Mouse (Mus musculus): ENCODE results near the gene Plpp3. TPM values are rescaled to one million over a fixed set of nuclear protein-coding genes. Genes with fewer than 3 reads are reported as not detected.

Plpp3 gene
- polyA plus RNA-seq, 1 experiment from 2014 or later, result 73.5 TPM

DNA sequence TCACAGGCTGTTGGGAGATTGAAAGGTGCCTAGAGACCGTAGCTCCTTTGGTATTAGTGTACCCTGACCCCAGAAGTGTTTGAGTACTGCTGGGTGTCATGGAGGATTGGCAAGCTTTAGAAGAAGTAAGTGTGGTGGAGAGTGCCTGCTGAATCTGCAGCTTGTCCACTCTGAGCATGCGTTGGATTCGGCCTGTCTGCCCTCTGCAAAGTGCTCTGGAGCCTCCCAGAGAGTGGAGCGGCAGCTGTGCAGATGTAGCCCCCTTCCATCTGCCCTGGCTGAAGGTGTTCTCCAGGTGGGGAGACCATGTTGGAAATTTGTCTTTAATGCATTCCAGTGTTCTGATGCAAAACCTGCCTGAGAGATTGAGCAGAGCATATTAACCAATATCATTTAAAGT is 17.6 kb downstream of the Plpp3 start:
- Histone ChIP-seq H3K27ac (replicated peaks; ENCODE audit: low read depth, low read length) (no peak overlapping the region), H3K9me3 (replicated peaks; ENCODE audit: control insufficient read depth, low read length) (no peaks in the 10 kb centered on the region), H3K9ac (replicated peaks; ENCODE audit: low read length) (no peak overlapping the region), H3K4me1 (ENCODE audit: control insufficient read depth, insufficient read depth, low read length) (peaks cover 3% of the 10 kb centered on the region; the same call in 1 of the 2 replicates), H3K4me3 (ENCODE audit: low read depth, low read length) (no peak overlapping the region), H3K36me3 (replicated peaks; ENCODE audit: control insufficient read depth, insufficient read depth, low read depth, low read length) (peaks cover 5% of the 10 kb centered on the region), H3K27me3 (ENCODE audit: control insufficient read depth, insufficient read depth, low read length) (no peaks in the 10 kb centered on the region), H3K4me2 (ENCODE audit: low read depth, low read length) (no peak overlapping the region)
- DNase-seq (ENCODE audit: low spot score), result no peak
- 52% methylated on average over 4 of the region's 4 CpGs for WGBS
- no peak for ATAC-seq (replicated peaks; ENCODE audit: insufficient number of reproducible peaks, low FRiP score, low TSS enrichment, low read depth)

DNA sequence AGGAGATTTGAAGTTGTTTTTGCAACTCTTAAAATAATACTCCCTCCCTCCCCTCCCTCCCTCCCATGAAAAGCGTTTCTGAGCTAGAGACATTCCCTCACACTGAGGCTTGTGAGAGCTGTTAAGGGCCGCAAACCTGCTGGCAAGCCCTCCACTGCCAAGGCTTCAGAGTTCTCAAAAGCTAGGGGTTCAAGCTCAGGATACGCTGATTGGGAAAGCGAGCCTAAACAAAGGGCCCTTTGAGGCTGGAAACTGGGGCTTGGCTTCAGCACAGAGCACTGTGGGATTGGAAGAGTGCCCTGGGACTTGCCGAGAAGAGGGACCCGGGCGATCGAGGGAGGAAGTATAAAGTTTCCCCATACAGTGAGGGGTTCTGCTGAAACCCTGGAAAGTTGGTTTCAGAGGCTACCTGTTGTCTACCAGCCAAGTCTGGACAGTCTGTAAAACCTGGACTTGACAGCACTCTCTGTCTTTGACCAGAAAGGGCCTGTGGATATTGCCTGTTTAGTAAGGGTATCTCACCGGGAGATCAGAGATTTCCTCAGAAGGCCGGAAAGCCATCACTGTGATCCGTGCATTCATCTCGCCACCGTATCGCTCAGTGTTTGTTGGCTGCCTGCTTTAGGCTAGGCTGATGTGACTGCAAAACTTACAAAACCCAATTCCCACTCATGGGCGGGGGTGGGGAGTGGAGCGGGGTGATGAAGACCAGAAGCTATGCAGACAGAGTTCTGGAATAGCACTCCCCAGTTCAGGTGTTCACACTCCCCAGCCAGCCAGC is 18.3 kb downstream of the Plpp3 start:
- Histone ChIP-seq H3K9ac (replicated peaks; ENCODE audit: low read length) (0 out of 2 replicates have a peak overlapping the region, but pooled peaks have one; percentile 4), H3K4me1 (ENCODE audit: control insufficient read depth, insufficient read depth, low read length) (0 out of 2 replicates have a peak, but pooled peaks cover 3% of the 10 kb centered on the region), H3K27me3 (ENCODE audit: control insufficient read depth, insufficient read depth, low read length) (no peaks in the 10 kb centered on the region), H3K36me3 (replicated peaks; ENCODE audit: control insufficient read depth, insufficient read depth, low read depth, low read length) (peaks cover 5% of the 10 kb centered on the region), H3K4me2 (ENCODE audit: low read depth, low read length) (no peak overlapping the region), H3K27ac (replicated peaks; ENCODE audit: low read depth, low read length) (no peak overlapping the region), H3K9me3 (replicated peaks; ENCODE audit: control insufficient read depth, low read length) (no peaks in the 10 kb centered on the region), H3K4me3 (ENCODE audit: low read depth, low read length) (no peak overlapping the region)
- DNase-seq (ENCODE audit: low spot score), result peak; percentile 47
- 42% methylated on average over 16 of the region's 16 CpGs for WGBS
- ATAC-seq (replicated peaks; ENCODE audit: insufficient number of reproducible peaks, low FRiP score, low TSS enrichment, low read depth), result no peak

DNA sequence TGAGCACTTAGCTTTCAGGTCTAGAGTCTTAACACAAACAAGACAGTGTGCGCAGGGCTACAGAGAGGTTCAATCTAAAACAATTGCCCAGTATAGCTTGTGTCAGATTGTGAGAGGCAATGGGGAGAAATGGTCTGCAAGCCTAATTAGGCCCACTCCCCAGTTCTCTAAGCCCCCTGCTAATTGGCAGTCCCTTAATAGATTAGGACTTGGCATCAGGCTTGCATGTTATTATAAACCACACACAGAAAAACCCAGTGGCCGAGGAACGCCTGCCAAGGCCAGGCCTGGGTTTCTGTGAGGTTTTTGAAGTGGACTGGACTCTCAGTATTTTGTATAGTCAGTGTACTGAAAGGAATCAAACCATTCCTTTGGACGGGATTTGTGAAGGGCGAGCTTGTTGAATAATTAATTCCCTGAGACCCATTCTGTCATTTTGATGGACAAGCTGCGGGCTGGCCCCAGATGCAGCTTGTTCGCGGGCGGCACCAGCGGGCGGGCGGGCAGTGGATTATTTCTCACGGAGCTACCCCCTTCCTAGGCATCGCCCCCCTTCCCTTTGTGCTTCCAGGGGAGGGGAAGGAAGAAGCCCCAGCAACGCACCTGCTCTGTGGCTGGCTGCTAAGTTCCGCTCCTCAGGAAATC is 24.0 kb downstream of the Plpp3 start:
- WGBS, result 31% methylated on average over 16 of the region's 16 CpGs
- no peak overlapping the region for H3K4me3 ChIP-seq (ENCODE audit: low read depth, low read length)
- ATAC-seq (replicated peaks; ENCODE audit: insufficient number of reproducible peaks, low FRiP score, low TSS enrichment, low read depth) (peak; percentile 60; the same call in 1 of the 2 replicates), DNase-seq (ENCODE audit: low spot score) (no peak)
- no peaks in the 10 kb centered on the region; the same call in 1 of the 2 replicates for H3K36me3 ChIP-seq (replicated peaks; ENCODE audit: control insufficient read depth, insufficient read depth, low read depth, low read length)
- H3K27ac ChIP-seq (replicated peaks; ENCODE audit: low read depth, low read length), result no peak overlapping the region
- H3K27me3 ChIP-seq (ENCODE audit: control insufficient read depth, insufficient read depth, low read length), result no peaks in the 10 kb centered on the region
- no peak overlapping the region; the same call in 1 of the 2 replicates for H3K4me2 ChIP-seq (ENCODE audit: low read depth, low read length)
- no peak overlapping the region for H3K9ac ChIP-seq (replicated peaks; ENCODE audit: low read length)
- no peaks in the 10 kb centered on the region for H3K4me1 ChIP-seq (ENCODE audit: control insufficient read depth, insufficient read depth, low read length)
- H3K9me3 ChIP-seq (replicated peaks; ENCODE audit: control insufficient read depth, low read length), result no peaks in the 10 kb centered on the region

DNA sequence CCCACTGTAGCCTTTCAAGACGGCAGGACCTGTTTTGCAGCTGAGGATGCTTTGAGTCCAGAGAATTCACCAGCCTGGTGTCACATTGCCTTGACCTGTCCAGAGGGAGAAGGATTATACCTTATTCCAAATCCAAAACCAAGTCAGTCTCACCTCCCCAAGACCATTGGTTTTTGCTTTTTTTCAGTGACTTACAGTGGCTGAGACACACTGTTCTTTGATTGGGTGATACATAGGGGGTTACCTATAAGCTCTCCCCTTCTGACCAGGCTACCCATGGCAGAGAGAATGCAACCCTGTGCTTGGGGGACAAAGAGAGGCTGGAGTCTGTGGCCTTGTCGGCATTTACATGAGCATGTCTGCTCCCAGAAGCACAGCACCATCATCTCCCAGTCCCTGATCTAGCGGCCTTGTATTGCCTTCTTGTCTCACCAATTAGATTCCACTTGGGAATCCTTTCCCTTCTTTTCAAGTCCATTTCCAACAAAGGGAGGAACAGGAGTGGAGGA is 24.6 kb downstream of the Plpp3 start:
- Histone ChIP-seq H3K4me2 (ENCODE audit: low read depth, low read length) (no peak overlapping the region; the same call in 1 of the 2 replicates), H3K27me3 (ENCODE audit: control insufficient read depth, insufficient read depth, low read length) (no peaks in the 10 kb centered on the region), H3K9ac (replicated peaks; ENCODE audit: low read length) (no peak overlapping the region), H3K4me1 (ENCODE audit: control insufficient read depth, insufficient read depth, low read length) (no peaks in the 10 kb centered on the region), H3K36me3 (replicated peaks; ENCODE audit: control insufficient read depth, insufficient read depth, low read depth, low read length) (no peaks in the 10 kb centered on the region; the same call in 1 of the 2 replicates), H3K4me3 (ENCODE audit: low read depth, low read length) (no peak overlapping the region), H3K9me3 (replicated peaks; ENCODE audit: control insufficient read depth, low read length) (no peaks in the 10 kb centered on the region), H3K27ac (replicated peaks; ENCODE audit: low read depth, low read length) (no peak overlapping the region; the same call in 1 of the 2 replicates)
- ATAC-seq (replicated peaks; ENCODE audit: insufficient number of reproducible peaks, low FRiP score, low TSS enrichment, low read depth) (no peak), DNase-seq (ENCODE audit: low spot score) (no peak)
- 32% methylated on average over 3 of the region's 3 CpGs for WGBS

DNA sequence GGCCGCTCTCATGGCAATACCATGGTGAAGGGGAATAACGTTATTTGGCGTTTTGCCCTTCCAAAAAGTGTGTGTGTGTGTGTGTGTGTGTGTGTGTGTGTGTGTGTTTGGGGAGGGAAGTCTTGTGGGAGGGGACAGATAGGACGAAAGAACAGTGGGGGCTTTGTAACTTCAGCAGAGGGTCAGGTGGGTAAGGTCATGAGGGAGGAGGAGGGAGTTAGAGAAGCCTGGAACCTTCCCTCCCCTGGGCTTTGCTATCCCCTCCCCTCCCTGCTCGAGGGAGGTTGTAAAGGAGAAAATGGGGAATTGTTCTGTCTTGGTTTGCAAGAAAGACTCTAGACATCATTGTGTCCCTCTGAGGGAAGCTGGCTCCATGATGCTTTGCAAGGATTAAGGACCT is 25.1 kb downstream of the Plpp3 start:
- no peak overlapping the region for H3K4me2 ChIP-seq (ENCODE audit: low read depth, low read length)
- no peak overlapping the region for H3K9ac ChIP-seq (replicated peaks; ENCODE audit: low read length)
- H3K4me3 ChIP-seq (ENCODE audit: low read depth, low read length), result no peak overlapping the region
- H3K4me1 ChIP-seq (ENCODE audit: control insufficient read depth, insufficient read depth, low read length), result no peaks in the 10 kb centered on the region
- 41% methylated on average over 5 of the region's 5 CpGs for WGBS
- no peaks in the 10 kb centered on the region for H3K9me3 ChIP-seq (replicated peaks; ENCODE audit: control insufficient read depth, low read length)
- H3K36me3 ChIP-seq (replicated peaks; ENCODE audit: control insufficient read depth, insufficient read depth, low read depth, low read length), result no peaks in the 10 kb centered on the region; the same call in 1 of the 2 replicates
- no peak for ATAC-seq (replicated peaks; ENCODE audit: insufficient number of reproducible peaks, low FRiP score, low TSS enrichment, low read depth)
- no peaks in the 10 kb centered on the region for H3K27me3 ChIP-seq (ENCODE audit: control insufficient read depth, insufficient read depth, low read length)
- no peak for DNase-seq (ENCODE audit: low spot score)
- no peak overlapping the region; the same call in 1 of the 2 replicates for H3K27ac ChIP-seq (replicated peaks; ENCODE audit: low read depth, low read length)

DNA sequence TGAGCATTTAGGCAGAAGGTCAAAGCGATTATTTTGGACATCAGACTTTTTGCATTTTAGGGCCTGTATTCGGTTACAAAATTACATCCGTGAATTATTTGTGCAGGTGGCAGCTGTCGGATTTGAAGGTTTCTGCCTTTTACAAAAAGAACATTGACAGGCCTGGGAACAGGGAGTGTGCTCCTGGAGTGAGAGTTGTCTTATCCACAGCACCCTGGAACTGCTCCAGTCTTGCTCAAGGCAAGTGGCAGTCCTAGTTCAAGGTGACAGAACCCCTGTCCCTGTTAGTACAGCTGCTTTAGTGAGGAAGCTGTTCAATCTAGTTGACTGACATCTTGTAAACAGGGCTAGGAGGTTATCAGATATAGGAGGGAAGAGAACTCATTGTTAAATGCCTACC is 27.3 kb downstream of the Plpp3 start:
- Histone ChIP-seq H3K9me3 (replicated peaks; ENCODE audit: control insufficient read depth, low read length) (no peaks in the 10 kb centered on the region), H3K9ac (replicated peaks; ENCODE audit: low read length) (no peak overlapping the region), H3K4me2 (ENCODE audit: low read depth, low read length) (no peak overlapping the region), H3K4me1 (ENCODE audit: control insufficient read depth, insufficient read depth, low read length) (no peaks in the 10 kb centered on the region; the same call in 1 of the 2 replicates), H3K27ac (replicated peaks; ENCODE audit: low read depth, low read length) (no peak overlapping the region), H3K36me3 (replicated peaks; ENCODE audit: control insufficient read depth, insufficient read depth, low read depth, low read length) (no peaks in the 10 kb centered on the region), H3K27me3 (ENCODE audit: control insufficient read depth, insufficient read depth, low read length) (no peaks in the 10 kb centered on the region), H3K4me3 (ENCODE audit: low read depth, low read length) (no peak overlapping the region)
- no peak for DNase-seq (ENCODE audit: low spot score)
- no peak for ATAC-seq (replicated peaks; ENCODE audit: insufficient number of reproducible peaks, low FRiP score, low TSS enrichment, low read depth)
- WGBS, result 58% methylated on average over 4 of the region's 4 CpGs

DNA sequence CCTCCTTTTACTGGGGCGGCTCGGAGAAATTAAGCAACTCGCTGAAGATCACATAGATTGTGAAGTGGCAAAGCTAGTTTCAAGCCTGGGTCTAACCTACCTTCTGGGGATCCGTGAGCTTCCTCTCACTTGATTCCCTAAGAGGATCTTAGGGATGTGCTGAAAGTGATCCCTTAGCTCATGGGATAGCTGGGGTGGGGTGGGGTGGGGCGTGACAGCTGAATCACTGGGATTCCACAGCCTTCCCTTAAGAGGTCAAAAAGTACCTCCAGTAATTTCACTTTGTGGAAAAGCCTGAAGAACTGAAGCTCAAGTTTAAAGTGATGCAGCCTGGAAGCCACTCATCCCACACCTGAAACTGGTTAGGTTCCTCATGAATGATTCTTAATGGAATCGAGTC is 27.8 kb downstream of the Plpp3 start:
- Histone ChIP-seq H3K27ac (replicated peaks; ENCODE audit: low read depth, low read length) (no peak overlapping the region), H3K4me2 (ENCODE audit: low read depth, low read length) (no peak overlapping the region), H3K4me3 (ENCODE audit: low read depth, low read length) (no peak overlapping the region), H3K9ac (replicated peaks; ENCODE audit: low read length) (no peak overlapping the region), H3K4me1 (ENCODE audit: control insufficient read depth, insufficient read depth, low read length) (no peaks in the 10 kb centered on the region; the same call in 1 of the 2 replicates), H3K36me3 (replicated peaks; ENCODE audit: control insufficient read depth, insufficient read depth, low read depth, low read length) (no peaks in the 10 kb centered on the region), H3K27me3 (ENCODE audit: control insufficient read depth, insufficient read depth, low read length) (no peaks in the 10 kb centered on the region), H3K9me3 (replicated peaks; ENCODE audit: control insufficient read depth, low read length) (no peaks in the 10 kb centered on the region)
- ATAC-seq (replicated peaks; ENCODE audit: insufficient number of reproducible peaks, low FRiP score, low TSS enrichment, low read depth) (no peak), DNase-seq (ENCODE audit: low spot score) (no peak)
- 79% methylated on average over 6 of the region's 6 CpGs for WGBS

DNA sequence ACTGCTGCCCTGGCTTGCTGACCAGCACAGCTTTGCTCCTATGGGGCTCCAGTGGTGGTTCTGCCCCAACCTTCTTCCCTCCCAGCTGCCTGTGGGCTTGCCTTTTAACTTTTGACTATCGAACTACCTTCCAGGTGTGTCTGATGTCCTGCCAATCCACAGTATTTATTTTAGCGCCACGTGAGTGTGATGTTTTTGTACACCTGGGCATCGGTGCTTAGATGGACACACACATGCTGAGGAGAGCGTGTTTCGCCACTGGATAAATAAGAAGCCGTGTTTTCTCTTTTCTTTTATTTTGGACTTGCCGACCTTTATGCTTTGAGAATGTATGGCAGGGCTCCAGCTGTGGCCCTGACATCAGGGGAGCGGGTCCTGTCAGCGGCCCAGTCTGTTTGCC is 29.5 kb downstream of the Plpp3 start:
- no peak for ATAC-seq (replicated peaks; ENCODE audit: insufficient number of reproducible peaks, low FRiP score, low TSS enrichment, low read depth)
- WGBS, result 77% methylated on average over 10 of the region's 10 CpGs
- Histone ChIP-seq H3K4me1 (ENCODE audit: control insufficient read depth, insufficient read depth, low read length) (no peaks in the 10 kb centered on the region; the same call in none of the 2 replicates), H3K9me3 (replicated peaks; ENCODE audit: control insufficient read depth, low read length) (no peaks in the 10 kb centered on the region), H3K27me3 (ENCODE audit: control insufficient read depth, insufficient read depth, low read length) (no peaks in the 10 kb centered on the region), H3K4me3 (ENCODE audit: low read depth, low read length) (no peak overlapping the region), H3K9ac (replicated peaks; ENCODE audit: low read length) (no peak overlapping the region), H3K36me3 (replicated peaks; ENCODE audit: control insufficient read depth, insufficient read depth, low read depth, low read length) (no peaks in the 10 kb centered on the region), H3K4me2 (ENCODE audit: low read depth, low read length) (no peak overlapping the region), H3K27ac (replicated peaks; ENCODE audit: low read depth, low read length) (no peak overlapping the region)
- no peak for DNase-seq (ENCODE audit: low spot score)

Measured in embryonic facial prominence, embryonic 11.5 days (tissue).